Mouse (Mus musculus) testis, postnatal 14 days (tissue): Measurements from ENCODE around the gene Osbpl7.
A peak's percentile ranks its signal among the peaks of the same experiment; 100 is the strongest.

Experiments used
- DNase-seq: peaks from one replicate; pipeline ENCODE4 v3.0.0; 2021; ENCODE audit warnings: low spot score

Gene Osbpl7

DNA sequence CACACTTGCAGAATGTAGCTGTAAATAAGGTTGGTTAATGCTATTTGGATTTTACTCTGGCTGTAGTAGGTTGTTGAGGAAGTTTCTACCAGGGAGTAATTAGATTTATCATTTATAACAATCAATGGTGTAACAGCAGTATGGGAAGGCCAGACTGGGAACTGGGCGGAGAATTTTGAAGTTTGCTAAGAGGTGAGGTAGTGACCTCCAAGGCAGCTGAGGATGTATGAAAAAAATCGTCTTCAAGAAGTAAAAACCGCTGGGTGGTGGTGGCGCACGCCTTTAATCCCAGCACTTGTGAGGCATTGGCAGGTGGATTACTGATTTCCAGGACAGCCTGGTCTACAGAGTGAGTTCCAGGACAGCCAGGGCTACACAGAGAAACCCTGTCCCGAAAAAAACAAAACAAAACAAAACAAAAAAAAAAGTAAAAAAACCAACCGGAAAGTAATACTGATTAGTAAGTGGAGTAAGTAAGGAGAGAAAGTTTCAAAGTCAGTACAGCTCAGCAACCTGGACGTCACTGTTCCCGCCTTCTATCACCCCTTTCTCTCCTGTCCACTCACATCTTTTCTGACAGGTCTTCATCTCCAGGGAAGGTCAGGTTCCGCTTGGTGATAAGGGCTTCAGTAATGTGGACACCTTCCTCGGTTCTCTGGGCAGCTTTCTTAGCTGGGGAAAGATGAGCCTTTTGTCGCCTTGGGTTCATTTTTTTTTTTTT is 10.0 kb upstream of the Osbpl7 start:
- no peak for DNase-seq

DNA sequence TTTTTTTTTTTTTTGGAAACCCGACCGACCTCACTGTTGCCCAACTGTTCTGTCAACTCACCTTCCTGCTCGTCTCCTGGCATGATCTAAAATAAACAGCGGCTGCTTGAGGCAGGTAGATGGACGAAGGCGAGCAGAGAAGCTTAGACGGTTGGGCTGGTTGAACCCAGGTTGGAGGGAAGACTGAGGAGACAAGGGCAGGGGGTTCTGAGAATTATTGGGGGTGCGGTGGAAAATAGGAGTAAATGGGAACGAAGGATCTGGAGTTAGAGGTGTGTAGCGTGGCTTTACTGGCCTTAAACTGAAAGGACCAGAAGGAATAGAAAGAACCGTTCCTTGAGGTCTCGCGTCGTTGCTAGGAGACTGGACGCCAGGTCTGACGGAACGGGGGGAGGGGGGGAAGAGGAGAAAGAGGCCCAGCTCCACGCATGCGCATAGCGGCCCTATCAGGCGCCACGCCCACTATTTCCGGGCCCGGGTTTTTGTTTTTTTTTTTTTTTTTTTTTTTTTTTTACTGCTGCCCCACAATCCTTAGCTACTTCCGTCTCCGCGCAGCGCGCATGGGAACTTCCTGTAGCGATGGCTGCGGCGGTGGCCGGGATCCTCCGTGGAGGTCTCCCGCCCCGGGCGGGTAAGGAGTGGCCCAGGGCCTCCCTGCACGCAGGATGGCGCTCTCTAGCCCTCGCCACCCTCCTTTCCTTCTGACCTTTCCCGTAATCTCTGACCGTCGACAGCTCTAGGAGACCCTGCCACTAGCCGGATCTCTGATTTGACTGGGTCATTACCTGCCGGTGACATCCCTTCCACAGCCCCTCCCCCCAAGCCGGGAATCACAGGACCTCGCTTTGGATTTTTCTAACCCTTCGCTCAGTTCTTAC is 9.2 kb upstream of the Osbpl7 start, which contains the start of the genes Lrrc46 and Mrpl10:
TSS of gene Lrrc46 (minus strand) at position 386 of the 878 bp plus-strand sequence.
TSS of gene Mrpl10 (plus strand) at position 539 of the 878 bp plus-strand sequence.
- DNase-seq, result peak; percentile 88

DNA sequence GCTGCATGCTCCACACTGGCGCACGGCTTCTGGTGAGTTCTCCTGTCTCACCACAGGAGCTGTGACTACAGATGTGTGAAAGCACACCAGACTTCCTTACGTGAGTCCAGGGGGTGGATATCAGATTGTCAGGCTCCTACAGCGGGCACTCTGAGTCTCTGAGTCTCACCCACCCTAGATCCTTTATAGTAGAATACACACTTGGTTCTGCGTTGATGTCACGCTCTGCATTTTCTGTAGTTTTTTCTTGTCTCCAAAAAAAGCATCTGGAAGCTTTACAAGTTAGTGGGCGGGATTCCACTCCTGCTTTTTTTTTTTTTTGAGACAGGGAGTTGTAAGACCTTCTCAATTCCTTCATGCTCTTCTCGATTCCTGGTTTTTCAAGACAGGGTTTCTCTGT is 5.5 kb upstream of the Osbpl7 start:
- DNase-seq, result no peak

- DNase-seq, result no peak
Observed at GRCm38 (mm10) chr11:97045861-97046260, 4.6 kb upstream of the Osbpl7 start.

DNA sequence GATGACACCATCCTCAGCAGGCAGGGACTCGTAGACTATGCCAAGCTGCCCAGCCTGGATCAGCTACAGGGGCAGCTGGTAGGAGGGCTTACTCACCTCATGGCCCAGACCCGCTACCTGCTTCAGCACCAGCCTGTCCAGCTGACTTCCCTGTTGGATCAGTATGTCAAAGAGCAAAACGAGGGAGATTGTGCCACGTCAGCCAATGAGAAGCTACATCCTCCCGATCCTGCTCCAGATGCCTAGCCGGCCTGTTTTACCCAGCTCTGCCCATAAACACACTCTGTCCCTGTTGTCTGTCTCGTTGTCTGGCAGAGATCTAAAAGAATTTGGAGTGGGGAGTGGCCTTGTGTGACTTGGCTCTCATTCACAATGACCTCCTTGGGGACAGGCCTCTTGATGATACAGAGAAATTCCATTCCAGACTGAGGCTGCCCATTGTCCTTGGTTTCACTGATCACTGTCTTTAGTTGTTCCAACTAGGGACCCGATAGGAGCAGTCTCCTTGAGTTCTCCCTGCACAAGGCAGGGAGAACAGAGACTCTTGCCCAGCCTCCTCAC is 2.3 kb upstream of the Osbpl7 start:
- DNase-seq, result peak; percentile 72

- DNase-seq, result no peak
Observed at GRCm38 (mm10) chr11:97049492-97050085, 839 bp upstream of the Osbpl7 start.

GRCm38 (mm10) chr11:97050944-97051586 is 637 bp downstream of the Osbpl7 start:
- no peak for DNase-seq

DNA sequence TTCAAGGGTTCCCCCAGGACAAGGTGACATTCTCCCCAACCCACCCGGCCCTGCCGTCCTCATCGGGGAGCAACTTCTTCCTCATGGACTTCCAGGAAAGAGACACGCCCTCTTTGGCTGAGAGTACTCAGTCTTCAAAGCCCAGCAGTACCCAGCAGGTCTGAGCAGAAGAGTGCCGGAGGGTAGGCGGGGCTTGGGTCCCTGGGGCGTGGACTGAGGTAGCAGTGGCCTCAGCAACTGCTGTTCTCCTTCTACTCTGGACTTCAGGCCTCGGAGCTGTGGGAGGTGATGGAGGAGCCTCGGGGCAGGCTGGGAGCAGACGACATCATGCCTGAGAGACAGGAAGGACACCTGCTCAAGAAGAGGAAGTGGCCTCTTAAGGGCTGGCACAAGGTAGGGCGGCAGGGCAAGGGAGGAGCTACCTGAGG is 1.8 kb downstream of the Osbpl7 start:
- DNase-seq, result no peak

DNA sequence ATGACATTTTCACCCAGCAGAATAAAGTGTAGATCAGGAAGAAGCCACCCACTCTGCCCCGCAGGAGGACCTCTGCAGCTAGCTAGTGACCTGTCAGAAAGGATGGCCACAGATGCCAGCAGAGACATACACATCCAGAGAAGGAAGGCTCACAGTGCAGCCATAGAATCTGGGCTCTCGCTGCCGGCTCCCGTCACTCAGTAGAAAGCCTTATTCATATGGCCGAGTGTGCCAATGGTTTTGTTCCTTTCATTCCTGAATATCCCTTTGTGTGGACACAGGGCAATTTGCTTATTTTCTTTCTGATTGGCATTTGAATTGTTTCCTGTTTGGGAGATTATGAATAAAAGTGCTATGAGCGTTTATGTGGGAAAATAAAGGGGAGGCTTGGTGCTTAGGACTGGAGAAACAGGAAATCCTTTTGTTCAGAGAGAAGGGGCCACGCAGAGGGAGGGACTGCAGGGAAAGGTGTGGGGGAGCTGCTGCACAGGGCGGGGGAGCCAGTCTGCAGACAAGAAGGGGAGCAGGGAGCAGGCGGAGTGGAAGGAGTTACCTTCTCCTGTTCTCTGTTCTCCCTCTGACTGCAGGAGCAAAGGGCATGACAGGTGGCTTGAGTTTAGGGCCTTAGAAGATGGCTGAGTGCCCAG is 13.0 kb downstream of the Osbpl7 start:
- DNase-seq, result no peak

DNA sequence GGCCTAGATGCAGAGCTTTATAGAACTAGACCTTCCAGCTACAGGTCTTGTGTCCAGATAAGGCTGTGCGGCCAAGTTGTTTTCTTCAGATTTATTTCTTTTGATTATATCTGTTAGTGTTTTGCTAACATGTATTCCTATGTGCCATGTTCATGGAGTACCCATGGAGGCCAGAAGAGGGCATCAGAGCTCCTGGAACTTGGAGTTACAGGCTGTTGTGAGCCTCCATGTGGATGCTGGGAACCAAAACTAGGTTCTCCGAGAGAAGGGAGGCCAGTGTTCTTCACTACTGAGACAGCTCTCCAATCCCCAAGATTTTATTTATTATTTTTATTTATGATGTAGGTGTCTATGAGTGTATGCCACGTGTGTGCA is 13.5 kb downstream of the Osbpl7 start:
- no peak for DNase-seq

DNA sequence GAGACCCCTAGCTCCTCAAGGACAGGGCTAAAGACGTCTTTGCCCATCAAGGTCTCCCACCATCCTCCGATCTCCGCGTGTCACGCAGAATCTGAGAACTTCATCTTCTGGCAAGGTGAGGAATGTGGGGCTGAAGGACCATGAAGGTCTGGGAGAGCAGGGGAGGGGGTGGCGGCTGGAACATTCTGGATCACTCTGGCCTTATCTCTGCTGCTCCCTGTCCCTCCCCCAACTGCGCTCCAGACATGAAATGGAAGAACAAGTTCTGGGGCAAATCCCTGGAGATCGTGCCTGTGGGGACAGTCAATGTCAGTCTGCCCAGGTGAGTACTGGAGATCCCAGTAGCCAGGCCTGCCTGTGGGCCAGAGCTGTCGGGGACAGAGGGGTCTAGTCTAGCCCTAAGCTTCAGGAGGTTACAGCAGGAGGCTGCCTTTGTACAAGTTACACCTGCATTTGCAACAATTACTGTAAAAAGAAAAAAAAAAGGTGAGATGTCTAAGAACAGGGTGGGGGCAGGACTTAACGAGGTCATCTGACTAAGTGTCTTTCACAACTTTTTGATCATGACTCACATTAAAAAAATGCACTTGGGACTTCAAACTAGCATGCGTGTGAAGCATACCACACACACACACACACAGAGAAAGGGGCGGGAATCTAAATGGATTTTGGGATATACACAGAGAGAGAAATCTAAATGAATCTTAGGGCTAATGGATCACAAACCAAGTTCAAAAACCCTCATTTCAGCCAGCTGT is 15.3 kb downstream of the Osbpl7 start:
- DNase-seq, result no peak

- no peak for DNase-seq
Observed at GRCm38 (mm10) chr11:97066656-97067360, 16.4 kb downstream of the Osbpl7 start.

DNA sequence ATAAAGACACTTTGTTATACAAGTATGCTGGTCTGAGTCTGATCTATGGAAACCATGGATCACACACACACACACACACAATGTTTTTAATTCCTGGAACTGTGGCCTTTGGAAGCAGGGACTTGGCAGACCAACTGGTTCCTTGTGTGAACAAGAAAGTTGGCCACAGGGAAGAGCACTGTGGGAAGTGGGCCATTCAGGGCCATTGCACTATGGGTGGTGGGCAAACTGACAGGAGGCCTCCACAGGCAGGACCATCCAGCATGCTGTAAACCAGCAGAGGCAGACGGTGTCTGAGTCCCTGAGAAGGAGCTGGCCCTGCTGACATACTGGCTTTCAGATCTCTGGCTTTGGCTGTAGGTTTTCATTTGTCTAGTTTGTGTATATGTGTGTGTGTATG is 18.9 kb downstream of the Osbpl7 start:
- DNase-seq, result no peak

- no peak for DNase-seq
Observed at GRCm38 (mm10) chr11:97069770-97070169, 19.3 kb downstream of the Osbpl7 start.

DNA sequence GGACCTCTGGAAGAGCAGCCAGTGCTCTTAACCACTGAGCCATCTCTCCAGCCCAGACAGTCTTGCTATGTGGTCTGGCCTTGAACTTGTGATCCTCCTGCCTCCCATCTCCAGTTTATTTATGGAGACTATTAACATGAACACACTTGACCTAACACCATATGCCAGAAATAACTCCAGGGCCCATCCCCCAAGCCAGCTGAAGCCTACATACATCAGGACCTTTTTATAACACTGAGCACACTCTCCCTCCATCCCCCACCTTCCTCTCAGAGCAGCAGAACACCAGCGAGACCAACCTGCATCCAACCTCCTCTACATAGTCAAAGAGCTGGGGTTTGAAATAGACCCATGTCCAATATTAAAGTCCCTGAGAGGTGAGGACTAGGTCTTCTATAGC is 20.7 kb downstream of the Osbpl7 start:
- DNase-seq, result no peak

GRCm38 (mm10) chr11:97072533-97072932 is 22.1 kb downstream of the Osbpl7 start:
- DNase-seq, result no peak

- DNase-seq, result no peak
Observed at GRCm38 (mm10) chr11:97074235-97074634, 23.8 kb downstream of the Osbpl7 start.

- DNase-seq, result no peak
Observed at GRCm38 (mm10) chr11:97078751-97079150, 28.3 kb downstream of the Osbpl7 start.

DNA sequence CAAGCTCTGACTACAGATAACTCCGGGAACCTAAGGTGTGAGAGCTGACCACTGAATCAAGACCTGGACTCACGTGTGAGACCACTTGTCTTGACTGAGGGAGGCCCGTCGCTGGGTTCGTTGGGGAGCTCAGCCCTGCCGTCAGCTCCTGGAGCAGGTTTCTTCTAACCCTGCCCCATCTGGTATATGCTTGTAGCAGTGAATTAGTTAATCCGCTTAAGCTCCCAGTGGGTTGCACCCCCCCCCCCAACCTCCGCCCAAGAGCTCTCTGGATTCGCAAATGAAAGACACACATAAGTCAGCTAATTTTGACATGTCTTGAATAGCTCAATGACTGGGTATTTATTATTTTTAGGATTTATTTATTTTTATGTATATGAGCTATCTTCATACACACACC is 29.9 kb downstream of the Osbpl7 start:
- DNase-seq, result no peak

- no peak for DNase-seq
Observed at GRCm38 (mm10) chr11:97082977-97083376, 32.5 kb downstream of the Osbpl7 start.
